Mouse (Mus musculus) olfactory bulb, adult 2 months (tissue): ENCODE data around the gene Spon1. TPM values are rescaled to one million over a fixed set of nuclear protein-coding genes. Genes with fewer than 3 reads are reported as not detected.

Experiments used
- H3K27ac ChIP-seq: fragments of 200-500 bp; 2 replicates; pipeline ENCODE4 v1.5.1; 2012; ENCODE audit warnings: low read depth, low read length; ENCODE audit not compliant: insufficient read depth
- H3K4me1 ChIP-seq: fragments of 200-500 bp; 2 replicates; pipeline ENCODE4 v1.6.1; 2012; ENCODE audit warnings: low read length; ENCODE audit not compliant: control insufficient read depth, insufficient read depth
- H3K4me3 ChIP-seq: fragments of 200-500 bp; 2 replicates; pipeline ENCODE4 v1.5.1; 2012; ENCODE audit warnings: mild to moderate bottlenecking, low read depth, low read length, moderate library complexity; ENCODE audit not compliant: insufficient read depth
- CTCF ChIP-seq: fragments of 200-500 bp; IDR thresholded peaks from 2 replicates; pipeline ENCODE4 v1.5.1; 2012; ENCODE audit warnings: low read depth, mild to moderate bottlenecking, low read length, moderate library complexity; ENCODE audit not compliant: insufficient read depth
- POLR2A ChIP-seq: fragments of 200-500 bp; IDR thresholded peaks from 2 replicates; pipeline ENCODE4 v1.6.1; 2012; ENCODE audit warnings: mild to moderate bottlenecking, low read depth, low read length, moderate library complexity; ENCODE audit not compliant: insufficient read depth
- WGBS: fragments of 180-500 bp; shearing (Covaris S2); methylation state at CpG from one replicate; pipeline ENCODE4 v1.1.7; 2018; 5-methylcytosine and 5-hydroxymethylcytosine counted together
- polyA plus RNA-seq: library from polyadenylated mRNA; stranded (reverse); fragments of >200 nt; gene quantifications from 2 replicates; pipeline ENCODE4 v1.2.4, GENCODE M21; 2012; ENCODE audit warnings: low replicate concordance; ENCODE audit not compliant: missing spikeins, insufficient read depth, insufficient read length

The Spon1 gene
- polyA plus RNA-seq, 1 experiment, result not detected

- H3K4me3 ChIP-seq, result no peak overlapping the region
- TF ChIP-seq POLR2A, result no peak
- no peak for TF ChIP-seq CTCF
- no peak overlapping the region for H3K27ac ChIP-seq
- H3K4me1 ChIP-seq, result no peaks in the 10 kb centered on the region
- WGBS, result 92% methylated on average over 3 of the region's 3 CpGs
Observed at GRCm38 (mm10) chr7:113903127-113903827, 137.5 kb downstream of the Spon1 start.

GRCm38 (mm10) chr7:113903939-113904338 lies 138.1 kb downstream of the Spon1 start:
- TF ChIP-seq CTCF (no peak), POLR2A (no peak)
- Histone ChIP-seq H3K4me3 (no peak overlapping the region), H3K27ac (no peak overlapping the region), H3K4me1 (no peaks in the 10 kb centered on the region)
- 92% methylated on average over 5 of the region's 5 CpGs for WGBS

- no peak overlapping the region for H3K4me3 ChIP-seq
- no peak for TF ChIP-seq CTCF
- no peak for TF ChIP-seq POLR2A
- 89% methylated on average over 7 of the region's 7 CpGs for WGBS
- H3K27ac ChIP-seq, result no peak overlapping the region
- no peaks in the 10 kb centered on the region for H3K4me1 ChIP-seq
Observed at GRCm38 (mm10) chr7:113904348-113904895, 138.6 kb downstream of the Spon1 start.

- TF ChIP-seq CTCF (no peak), POLR2A (no peak)
- Histone ChIP-seq H3K4me3 (no peak overlapping the region), H3K4me1 (no peaks in the 10 kb centered on the region), H3K27ac (no peak overlapping the region)
- 68% methylated on average over 12 of the region's 12 CpGs for WGBS
Observed at GRCm38 (mm10) chr7:113909161-113909825, 143.5 kb downstream of the Spon1 start.

GRCm38 (mm10) chr7:113910856-113911255 lies 145.1 kb downstream of the Spon1 start:
- TF ChIP-seq CTCF (no peak), POLR2A (no peak)
- no peak overlapping the region for H3K27ac ChIP-seq
- H3K4me1 ChIP-seq, result no peaks in the 10 kb centered on the region
- no peak overlapping the region for H3K4me3 ChIP-seq
- 94% methylated on average over 7 of the region's 7 CpGs for WGBS

GRCm38 (mm10) chr7:113915936-113916335 lies 150.1 kb downstream of the Spon1 start:
- TF ChIP-seq CTCF, result no peak
- no peak for TF ChIP-seq POLR2A
- WGBS, result 83% methylated on average over 4 of the region's 4 CpGs
- Histone ChIP-seq H3K4me1 (peaks cover 2% of the 10 kb centered on the region; the same call in 1 of the 2 replicates), H3K4me3 (no peak overlapping the region), H3K27ac (no peak overlapping the region)

GRCm38 (mm10) chr7:113918916-113919315 lies 153.1 kb downstream of the Spon1 start:
- no peak overlapping the region for H3K4me3 ChIP-seq
- H3K27ac ChIP-seq, result no peak overlapping the region
- WGBS, result 90% methylated on average over 3 of the region's 3 CpGs
- no peak for TF ChIP-seq CTCF
- TF ChIP-seq POLR2A, result no peak
- H3K4me1 ChIP-seq, result peaks cover 2% of the 10 kb centered on the region; the same call in 1 of the 2 replicates

- Histone ChIP-seq H3K4me1 (peaks cover 2% of the 10 kb centered on the region; the same call in 1 of the 2 replicates), H3K27ac (no peak overlapping the region), H3K4me3 (no peak overlapping the region)
- TF ChIP-seq CTCF, result no peak
- 78% methylated on average over 4 of the region's 4 CpGs for WGBS
Observed at GRCm38 (mm10) chr7:113919505-113919904, 153.7 kb downstream of the Spon1 start.

- Histone ChIP-seq H3K27ac (no peak overlapping the region), H3K4me3 (no peak overlapping the region), H3K4me1 (peaks cover 2% of the 10 kb centered on the region; the same call in 1 of the 2 replicates)
- no peak for TF ChIP-seq POLR2A
- TF ChIP-seq CTCF, result no peak
- WGBS, result 74% methylated on average over 2 of the region's 2 CpGs
Observed at GRCm38 (mm10) chr7:113920056-113920455, 154.3 kb downstream of the Spon1 start.
